Mouse (Mus musculus) layer of hippocampus, postnatal 25 days (tissue): ENCODE measurements around the gene Ckmt2. TPM values are rescaled to one million over a fixed set of nuclear protein-coding genes. Genes with fewer than 3 reads are reported as not detected.

ENCODE experiments used
- DNase-seq, 2 experiments: peaks; one replicate each; pipeline ENCODE4 v3.0.0; 2022; ENCODE audit warnings: mixed read lengths in 2 of 2, low spot score in 1 of 2; ENCODE audit errors: extremely low spot score in 1 of 2
- total RNA-seq, 2 experiments: library from RNA; stranded (reverse); gene quantifications; 2 replicates each; pipeline ENCODE4 v1.2.3; 2021

The Ckmt2 gene
- under 1 TPM in 1 of 2 experiments, not detected in 1; 0.34 TPM for total RNA-seq

DNA sequence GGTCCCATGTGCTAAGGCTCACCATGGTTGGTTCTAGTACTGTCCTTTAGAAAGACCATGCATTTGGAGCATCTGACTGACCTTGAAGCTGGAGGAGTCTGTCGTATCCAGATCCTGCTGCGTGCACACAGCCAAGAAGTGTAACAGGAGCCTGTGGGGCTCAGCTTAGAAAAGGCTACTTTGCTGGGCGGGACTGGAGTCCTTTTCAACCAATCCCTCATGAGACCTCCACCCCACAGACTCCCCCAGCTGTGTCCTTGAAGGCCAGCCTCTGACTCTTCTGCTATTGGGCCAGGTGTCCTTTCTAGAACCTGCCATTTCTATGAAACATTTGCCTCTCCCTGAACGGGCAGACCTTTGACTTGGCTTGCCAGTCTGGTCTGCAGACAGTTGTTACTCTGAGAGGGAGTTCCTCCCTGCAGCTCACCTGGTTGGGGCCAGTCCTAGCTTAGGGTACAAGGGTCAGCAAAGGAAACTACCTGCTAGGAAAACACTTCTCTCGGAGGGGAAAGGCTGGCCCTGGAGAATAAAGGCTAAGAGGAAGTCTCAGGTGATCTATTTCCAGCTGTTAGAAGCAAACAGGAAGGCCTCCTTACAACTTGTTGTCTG, at the start of gene Ckmt2:
Ckmt2 (minus strand) TSS at position 145 of the 609 bp plus-strand sequence.
- no peak for DNase-seq

DNA sequence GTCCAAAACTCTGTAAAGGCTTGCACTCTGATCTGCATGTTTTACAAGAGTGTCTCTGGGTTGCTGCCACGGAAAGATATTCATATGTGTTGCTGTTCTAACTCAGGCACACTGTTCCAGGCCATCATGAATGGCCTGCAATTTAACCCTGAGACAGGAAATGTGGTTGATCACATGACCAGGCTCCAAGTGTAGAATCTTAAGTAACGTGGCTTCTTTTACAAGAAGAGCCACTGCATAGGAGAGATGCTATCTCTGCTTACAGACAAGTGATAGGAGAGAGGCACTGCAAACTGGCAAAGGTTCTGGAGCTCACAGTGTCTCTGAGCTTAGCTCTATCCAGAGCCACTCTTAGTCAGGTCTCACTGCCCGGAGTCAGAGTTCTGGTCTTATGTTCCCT, 44.3 kb upstream of the Ckmt2 start:
- no peak for DNase-seq

DNA sequence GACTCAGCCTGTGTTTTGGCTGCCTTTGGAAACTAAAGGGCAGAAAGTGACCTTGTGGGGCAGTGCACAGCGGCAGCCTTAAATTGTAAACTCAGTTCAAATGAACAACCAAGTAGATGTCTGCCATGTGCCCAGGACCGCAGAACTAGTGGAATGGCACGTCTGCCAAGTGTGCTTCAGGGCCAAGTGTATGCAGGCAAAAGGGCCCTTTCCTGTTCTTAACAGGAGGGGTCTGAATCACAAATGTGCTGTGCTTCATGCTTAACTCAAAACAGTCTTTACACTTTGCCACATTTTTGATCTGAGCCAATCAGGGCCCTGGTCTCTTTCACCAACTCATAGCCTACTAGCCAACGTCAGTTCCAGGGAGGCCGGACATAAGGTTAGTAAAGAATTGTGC, 42.1 kb upstream of the Ckmt2 start:
- no peak for DNase-seq

DNA sequence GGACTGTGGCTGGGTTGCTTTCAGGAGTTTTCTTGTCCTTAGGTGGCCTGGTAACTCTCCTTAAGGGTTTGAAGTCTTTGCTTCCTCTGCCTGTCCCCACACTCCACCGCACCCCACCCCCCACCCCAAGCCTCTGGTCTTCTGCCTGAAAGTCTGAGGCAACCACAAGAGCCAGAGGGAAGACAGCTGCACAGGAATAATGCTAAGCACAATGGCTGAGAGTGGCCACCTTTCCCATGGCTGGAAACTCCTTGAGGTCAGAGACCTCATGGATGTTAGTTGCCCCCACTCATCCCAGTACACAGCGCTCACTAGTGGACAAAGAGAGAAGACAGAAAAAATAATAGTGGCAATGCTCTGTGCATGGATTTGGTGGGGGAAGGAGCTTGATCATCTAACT, 41.1 kb upstream of the Ckmt2 start:
- DNase-seq: no peak

DNA sequence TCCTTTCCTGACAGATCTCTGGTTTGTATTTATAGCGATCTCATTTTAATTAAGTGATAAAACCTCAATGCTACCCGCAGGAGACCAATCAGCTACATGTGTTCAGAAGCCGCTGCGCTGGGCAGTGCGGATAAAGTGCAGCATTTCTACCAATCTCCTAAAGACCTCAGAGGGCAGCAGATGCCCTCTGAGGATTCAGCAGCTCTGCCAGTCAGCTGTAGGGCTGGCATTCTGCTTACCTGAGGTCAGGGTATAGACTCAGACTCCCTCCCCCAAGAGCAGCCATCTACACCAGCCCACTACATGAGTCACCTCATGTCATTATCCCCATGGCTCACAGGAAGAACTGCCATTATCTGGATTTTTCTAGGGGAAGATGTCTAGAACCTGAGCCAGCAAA, 39.6 kb upstream of the Ckmt2 start:
- DNase-seq: no peak

DNA sequence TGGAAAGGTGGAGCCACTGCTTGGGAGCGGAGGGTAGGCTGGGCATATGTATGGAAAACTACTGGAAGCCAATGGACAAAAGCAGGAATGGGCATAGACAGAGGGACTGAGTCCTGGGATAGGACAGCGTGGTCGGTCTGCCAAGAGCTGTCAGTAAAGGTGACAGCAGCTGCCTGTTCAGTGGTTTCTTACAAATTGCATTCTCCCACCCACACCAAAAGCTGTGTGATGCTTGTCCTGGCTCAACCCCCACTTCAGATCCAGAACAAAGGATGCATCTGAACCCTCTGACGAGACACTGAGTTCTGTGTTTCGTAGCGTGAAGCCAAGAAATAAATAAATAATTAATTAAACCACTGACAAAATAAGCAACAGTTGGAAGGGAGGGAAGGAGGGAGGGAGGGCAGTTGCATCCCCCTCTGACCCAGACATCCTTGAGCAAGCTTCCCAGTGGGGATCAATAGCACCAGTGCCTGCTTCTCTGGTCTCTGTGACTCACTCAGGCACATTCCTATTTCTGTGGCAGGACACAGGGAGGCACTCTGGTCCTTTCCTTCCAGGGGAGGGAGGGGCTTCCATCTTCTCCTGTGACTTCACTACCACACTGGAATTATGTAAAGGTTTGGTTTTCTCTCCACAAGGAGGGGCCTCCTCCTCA, 39.0 kb upstream of the Ckmt2 start:
- peak; percentile 27 to 43 for DNase-seq

DNA sequence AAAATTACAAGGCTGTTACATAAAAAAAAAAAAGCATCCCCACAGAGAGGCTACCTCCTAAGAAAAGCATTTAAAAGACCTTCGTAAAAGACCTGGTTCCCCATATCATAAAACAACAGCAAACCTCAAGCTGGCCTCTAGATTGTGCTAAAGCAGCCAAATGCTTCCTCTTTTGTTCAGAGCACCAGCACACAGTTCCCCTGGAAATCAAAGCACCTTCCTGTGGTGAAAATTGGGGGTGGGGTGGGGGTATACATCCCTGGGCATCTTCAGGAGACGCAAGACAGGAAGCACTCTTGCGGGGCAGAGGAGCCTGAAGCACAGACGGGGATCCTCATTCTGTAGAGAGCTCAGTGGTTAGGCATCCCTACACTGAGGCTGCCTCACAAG, 38.5 kb upstream of the Ckmt2 start:
- no peak for DNase-seq

DNA sequence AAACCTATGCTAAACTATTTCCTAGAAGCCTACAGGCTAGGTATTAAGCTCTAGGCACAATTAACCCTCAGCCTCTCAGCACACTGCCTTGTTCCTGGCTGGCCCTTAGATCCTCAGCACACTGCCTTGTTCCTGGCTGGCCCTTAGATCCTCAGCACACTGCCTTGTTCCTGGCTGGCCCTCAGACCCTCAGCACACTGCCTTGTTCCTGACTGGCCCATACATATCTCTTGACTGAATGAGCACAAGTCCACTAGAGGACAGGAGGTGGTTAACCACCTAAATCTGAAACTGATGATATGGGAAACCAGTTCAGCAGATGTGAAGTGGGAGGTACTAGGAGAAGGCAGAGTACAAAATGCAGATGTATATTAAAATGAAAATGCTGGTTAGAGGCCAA, 35.0 kb upstream of the Ckmt2 start:
- no peak for DNase-seq

DNA sequence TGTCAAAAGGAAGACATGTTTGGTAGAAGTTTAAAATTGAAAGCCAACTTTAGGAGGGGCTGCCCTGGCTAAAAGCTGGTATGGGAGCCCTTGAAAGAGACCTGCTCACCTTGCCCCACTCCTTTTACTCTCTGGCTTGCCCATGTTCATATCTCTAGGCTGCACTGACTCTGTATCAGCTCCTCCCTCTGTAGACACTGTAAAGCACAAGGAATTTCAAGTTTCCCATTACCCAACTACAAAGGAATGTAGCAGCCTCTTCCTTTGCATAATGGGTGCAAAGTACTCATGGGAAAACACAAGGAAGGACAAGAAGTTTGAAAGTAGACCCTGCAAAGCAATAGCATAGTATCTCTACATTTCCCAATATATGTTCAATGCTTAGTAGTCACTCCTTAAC, 34.5 kb upstream of the Ckmt2 start:
- no peak for DNase-seq

DNA sequence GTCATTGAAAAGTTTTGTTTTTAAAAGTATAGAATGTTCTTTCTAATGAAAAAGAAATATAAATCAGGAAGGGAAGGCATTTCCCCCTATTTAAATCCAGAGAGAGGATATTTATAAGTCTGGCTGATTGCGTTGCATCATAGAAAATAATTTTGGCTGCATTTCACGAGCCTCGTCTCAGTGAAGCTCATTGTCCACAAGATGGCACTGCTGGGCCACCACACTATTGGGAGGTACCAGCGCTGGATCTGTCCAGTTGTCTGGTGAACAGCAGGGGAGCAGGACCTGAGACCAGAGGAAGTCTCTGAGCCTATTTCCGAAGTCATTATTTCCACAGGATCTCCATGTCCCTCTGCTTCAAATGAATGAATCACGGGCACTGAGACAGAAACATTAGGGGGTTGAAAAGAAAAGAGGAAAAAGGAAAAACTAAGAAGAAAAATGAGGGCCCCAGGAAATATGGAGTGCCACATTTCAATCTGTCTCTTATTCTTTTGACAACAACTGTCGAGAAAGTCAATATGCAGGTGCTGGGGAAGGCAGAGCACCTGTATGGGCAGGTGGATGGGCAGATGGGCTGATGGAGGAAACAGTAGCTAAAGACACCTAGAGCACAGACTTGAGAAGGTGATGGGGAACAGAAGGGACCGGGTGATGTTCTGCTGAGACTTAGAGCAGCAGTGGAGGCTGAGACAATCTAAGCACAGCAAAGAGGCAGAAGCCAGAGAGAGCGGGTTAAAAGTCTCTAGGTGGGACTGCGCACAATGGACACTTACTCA, 31.7 kb upstream of the Ckmt2 start:
- DNase-seq: peak; percentile 51 to 78

DNA sequence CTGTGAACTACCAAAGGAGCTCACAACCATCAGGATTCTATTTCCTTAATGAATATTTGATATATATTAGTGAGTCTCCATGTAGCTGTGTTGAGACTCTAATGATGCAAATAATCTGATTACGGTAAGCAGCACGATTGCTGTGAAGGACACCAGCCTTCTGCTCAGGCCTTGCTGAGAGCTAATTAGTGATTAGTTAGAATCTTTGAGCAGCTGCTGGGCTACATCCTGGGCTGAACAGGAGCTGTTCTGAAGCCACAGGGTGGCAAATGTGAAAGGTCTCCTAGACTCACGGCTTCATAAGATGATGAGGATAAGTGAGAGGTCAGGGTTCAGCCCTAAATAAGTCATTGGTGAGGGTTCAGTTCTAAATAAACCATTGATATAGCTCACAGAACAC, 29.7 kb upstream of the Ckmt2 start:
- no peak for DNase-seq

DNA sequence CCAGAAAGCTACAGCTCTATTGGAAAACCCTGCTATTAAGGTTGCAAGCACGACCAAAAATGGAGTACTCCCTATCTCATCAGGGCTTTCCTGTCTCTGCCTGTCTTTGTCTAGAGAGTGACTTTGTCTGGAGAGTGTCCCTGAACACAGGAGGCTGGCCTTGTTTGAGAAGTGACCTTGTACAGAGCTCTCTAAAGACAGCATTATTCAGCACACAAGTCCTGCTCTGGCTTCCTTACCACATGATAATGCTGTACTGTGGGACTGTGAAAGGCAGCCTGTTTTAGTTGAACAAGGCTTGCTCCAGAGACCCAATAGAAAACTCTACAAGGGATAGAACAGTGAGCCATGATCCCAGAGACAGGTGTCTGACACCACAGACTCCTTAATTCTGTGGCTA, 19.8 kb upstream of the Ckmt2 start:
- DNase-seq: no peak

DNA sequence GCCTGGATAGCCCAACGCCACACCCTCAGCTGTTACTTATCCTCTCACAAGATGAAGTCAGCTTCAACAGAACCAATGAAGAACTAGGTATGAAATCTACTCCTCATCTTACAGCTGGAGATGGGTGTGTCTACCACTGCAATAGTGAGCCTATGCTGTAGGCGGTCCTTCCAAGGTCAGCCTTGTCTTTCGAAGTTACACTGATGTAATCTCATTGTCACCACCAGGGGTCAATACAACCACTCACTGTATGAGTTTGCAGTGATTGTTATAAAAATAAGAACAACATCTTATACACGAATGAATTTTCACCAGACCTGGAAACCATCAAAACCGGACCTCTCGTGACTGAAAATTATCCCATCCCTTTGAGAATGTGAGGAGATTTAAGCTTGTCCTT, 16.4 kb upstream of the Ckmt2 start:
- DNase-seq: no peak

DNA sequence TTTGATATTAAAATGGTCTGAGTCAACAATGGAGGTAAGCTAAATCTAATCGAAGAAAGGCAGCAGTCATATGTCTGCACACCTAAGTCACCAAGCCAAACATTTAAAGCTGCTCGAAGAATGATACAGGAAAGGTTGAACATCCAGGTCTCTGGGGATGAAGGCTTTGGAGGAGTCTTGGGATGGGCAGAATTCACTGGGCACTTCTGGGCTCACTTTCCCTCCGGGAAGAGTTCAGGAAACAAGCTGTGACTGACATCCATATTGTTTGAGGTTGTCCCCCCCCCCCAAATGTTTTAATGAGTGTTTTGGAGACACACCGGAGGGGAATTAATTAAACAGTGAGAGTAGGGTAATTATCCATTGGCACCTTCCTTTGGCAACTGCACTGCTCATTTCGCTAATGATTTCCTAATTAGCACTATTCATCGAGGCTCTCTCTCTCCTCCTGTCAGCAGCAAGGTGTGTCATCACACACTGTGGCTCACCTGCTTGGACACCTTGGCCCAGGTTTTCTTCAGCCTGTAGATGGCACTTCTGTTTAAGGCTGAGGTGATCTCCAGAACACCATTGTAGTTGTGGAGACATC, 13.4 kb upstream of the Ckmt2 start:
- no peak for DNase-seq

DNA sequence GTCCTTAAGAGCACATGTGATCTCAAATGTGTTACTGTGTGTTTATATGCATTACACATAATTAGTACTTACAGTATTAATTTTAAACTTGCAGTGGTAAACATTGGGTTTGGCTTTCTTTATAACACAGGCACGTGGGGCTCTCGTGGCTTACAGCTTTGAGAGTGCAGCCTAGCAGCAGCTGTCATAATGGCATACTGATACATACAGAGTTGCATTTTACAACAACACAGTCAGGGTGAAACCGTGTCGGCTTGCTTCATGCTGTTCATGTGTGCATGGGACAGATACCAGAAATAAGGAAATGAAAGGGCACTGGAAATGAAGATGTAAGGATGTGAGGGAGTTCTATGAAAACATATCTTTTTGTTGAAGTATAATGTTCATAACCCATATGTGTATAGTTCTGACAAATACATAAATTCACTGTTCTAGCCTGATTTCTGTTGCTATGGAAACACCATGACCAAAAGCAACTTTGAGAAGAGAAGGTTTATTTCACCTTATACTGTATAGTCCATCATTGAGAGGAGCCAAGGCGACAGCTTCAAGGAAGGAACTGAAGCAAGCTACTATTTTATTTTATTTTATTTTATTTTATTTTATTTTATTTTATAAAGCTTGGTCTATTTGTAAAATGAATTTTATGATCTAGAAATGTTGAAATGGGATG, 8.2 kb upstream of the Ckmt2 start:
- DNase-seq: no peak

DNA sequence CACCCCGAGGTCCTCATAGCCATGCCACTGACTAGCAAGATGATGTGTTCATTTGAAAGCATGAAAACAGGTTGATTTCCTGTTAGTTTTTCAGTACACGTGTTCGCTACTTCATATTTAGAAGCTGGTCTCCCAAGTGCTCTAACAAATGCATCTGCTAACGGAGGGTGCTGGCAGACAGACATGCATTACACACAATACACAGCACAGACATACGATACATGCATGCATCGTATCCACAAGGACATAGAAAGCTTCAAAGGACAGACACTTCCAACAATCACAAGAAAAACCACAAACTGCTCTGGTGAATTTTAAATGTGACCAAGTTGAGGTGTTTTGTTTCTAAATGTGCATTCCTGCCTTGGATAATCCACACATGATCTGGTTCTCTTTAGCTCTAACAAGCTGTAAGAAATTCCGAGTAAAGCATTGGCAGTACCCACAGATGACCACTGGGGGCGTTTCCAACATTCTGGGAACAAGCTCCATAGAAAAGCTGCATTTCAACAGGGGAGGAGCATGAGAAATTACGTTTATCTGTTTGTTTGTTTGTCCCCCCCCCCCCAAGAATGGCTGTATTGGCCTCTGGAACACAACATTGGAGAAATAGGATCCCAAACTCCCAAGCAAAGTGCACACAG, 5.3 kb upstream of the Ckmt2 start:
- DNase-seq: peak in 1 of 2 experiments; percentile 74

DNA sequence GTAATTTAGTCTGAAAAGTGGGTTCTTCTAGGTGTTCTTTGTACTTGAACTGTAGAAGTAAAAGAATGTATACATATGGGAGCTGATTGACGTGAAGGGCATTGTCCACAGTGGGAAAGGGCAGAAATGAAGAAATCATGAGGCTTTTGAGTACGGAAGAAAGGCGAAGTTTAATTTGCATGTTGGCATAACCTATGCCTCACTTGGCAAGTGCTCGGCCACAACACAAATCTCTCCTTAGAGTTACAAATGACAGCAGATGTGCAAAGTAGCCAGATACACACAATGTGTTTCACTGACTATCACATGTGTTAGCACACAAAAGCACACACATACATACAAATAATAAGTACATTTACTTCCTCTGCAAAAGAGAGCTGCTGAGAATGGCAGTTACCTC, 3.6 kb upstream of the Ckmt2 start:
- no peak for DNase-seq

DNA sequence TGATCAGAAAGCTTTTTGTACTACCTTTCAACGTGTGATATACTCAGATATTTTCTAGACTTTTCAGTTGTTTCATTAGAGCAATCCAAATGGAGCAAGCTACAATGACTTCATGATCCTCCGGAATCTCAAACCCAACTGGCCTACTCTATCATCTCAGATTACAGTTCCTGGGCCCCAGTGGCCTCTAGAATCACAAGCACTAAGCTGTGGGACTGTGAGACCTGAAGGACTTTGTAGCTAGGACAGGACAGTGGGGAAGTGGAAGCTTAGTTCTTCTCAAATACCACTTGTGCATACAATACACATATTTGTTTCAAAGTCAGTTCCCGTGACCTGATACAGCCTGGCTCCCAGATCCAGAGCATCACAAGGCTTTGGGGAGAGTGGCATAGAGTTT, 1.3 kb upstream of the Ckmt2 start:
- no peak for DNase-seq

DNA sequence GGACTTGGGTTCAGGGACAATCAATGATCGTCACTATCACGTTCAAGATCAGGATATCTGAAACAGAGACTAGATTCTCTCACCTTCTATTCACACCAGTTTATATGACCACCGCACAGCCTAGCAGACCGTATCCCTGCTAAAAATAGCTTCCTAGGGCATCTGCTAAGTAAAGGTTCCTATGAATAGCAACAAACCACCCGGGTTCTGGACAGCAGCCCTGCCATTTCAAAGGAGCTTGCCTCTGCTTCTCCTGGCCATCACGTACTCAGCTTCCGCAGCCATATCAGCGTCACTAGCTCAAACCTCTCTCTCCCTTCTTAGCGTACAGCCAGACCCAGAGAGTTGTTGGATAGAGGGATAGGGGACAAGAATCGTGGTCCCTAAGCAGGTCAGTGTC, 665 bp upstream of the Ckmt2 start:
- no peak for DNase-seq

DNA sequence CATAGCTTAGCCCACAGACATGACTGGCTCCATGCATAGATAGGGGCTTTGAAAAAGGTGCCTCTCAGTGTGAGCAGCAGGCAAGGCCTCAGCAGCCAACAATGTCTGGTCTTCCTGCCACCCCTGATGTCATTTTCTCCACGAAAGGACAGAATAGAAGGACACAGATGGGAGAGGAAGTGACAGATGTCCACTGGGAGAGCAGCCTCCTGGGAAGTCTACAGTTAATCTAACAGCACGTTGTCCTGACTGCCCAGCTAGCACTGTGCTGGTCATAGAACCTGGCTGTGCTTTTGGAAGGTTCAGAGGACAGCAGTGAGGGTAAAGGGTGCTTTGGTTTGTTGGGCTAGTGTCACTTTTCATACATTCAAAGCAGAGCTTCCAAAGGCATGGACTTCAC, 1.1 kb downstream of the Ckmt2 start:
- no peak for DNase-seq
